Mouse (Mus musculus) hindbrain, postnatal 0 days (tissue): ENCODE data around the gene Celf2. TPM values are rescaled to one million over a fixed set of nuclear protein-coding genes. Genes with fewer than 3 reads are reported as not detected.

ENCODE experiments used
- ATAC-seq: fragments of 200-750 bp; cut with Nextera tagmentation; 2 replicates; pipeline ENCODE4 v1.8.0; 2017; ENCODE audit warnings: mild to moderate bottlenecking, moderate TSS enrichment, moderate library complexity
- DNase-seq: peaks from one replicate; pipeline ENCODE4 v3.0.0-alpha.2; 2015; ENCODE audit warnings: low spot score
- H3K27ac ChIP-seq: fragments of 300-500 bp; sonication (generic); 2 replicates; pipeline ENCODE4 v1.5.1; 2014; ENCODE audit warnings: mild to moderate bottlenecking
- H3K27me3 ChIP-seq: fragments of 300-500 bp; sonication (generic); 2 replicates; pipeline ENCODE4 v1.6.1; 2014; ENCODE audit warnings: low read length, mixed read lengths; ENCODE audit not compliant: insufficient read depth
- H3K36me3 ChIP-seq: fragments of 300-500 bp; sonication (generic); 2 replicates; pipeline ENCODE4 v1.6.1; 2014; ENCODE audit warnings: low read length, mixed read lengths; ENCODE audit not compliant: insufficient read depth
- H3K4me1 ChIP-seq: fragments of 300-500 bp; sonication (generic); 2 replicates; pipeline ENCODE4 v1.6.1; 2014; ENCODE audit warnings: antibody characterized with exemption, low read length, mixed read lengths; ENCODE audit not compliant: insufficient read depth
- H3K4me2 ChIP-seq: fragments of 300-500 bp; sonication (generic); 2 replicates; pipeline ENCODE4 v1.6.1; 2014; ENCODE audit warnings: low read depth, mild to moderate bottlenecking, low read length, moderate library complexity, mixed read lengths
- H3K4me3 ChIP-seq: fragments of 300-500 bp; sonication (generic); 2 replicates; pipeline ENCODE4 v1.5.1; 2014; ENCODE audit warnings: low read length
- H3K9ac ChIP-seq: fragments of 300-500 bp; sonication (generic); replicated peaks from 2 replicates; pipeline ENCODE4 v1.6.1; 2014; ENCODE audit warnings: mild to moderate bottlenecking, low read length, moderate library complexity, mixed read lengths
- H3K9me3 ChIP-seq: fragments of 300-500 bp; sonication (generic); 2 replicates; pipeline ENCODE4 v1.6.1; 2016; ENCODE audit warnings: low read length, mixed read lengths
- CTCF ChIP-seq: IDR thresholded peaks from 2 replicates; pipeline ENCODE4 v1.5.1; 2016; ENCODE audit warnings: antibody characterized with exemption, control low read depth, low read depth
- WGBS: fragments of 180-500 bp; shearing (Covaris S2); extraction: QIAGEN DNeasy Blood & Tissue Kit; methylation state at CpG from one replicate; pipeline ENCODE4 v1.1.7; 2014; 5-methylcytosine and 5-hydroxymethylcytosine counted together
- polyA plus RNA-seq: library from polyadenylated mRNA; unstranded; fragments of >200 nt; fragmentation: Nextera tagmentation; extraction: Ambion mirVana; gene quantifications from 2 replicates; pipeline ENCODE4 v1.2.1, GENCODE M21; 2015
- total RNA-seq: library from RNA; depleted of rRNA; stranded (reverse); fragments of >200 nt; gene quantifications from 2 replicates; pipeline ENCODE4 v1.2.3, GENCODE M21; 2014

Celf2 gene
- total and polyA plus RNA-seq, 2 experiments from 2014 or later = 110 to 160 TPM

DNA sequence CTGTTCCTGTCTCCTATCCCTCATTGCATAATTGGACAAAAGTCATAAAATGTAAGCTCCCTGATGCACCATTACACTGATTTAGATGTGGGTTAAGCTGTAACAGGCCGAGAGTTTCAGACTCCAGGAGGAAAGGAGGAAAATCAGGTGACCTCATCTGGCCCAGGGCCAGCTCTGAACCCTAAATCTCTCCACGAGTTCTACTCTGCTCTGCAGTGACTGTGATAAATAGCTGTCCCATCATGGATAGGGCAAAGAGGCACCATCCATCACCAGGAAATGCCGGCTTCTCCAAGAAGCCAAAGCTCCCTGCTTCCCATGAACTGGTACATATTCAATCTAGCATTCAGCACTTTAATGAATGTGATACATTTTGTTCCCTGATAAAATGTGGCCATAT lies 439.9 kb downstream of the Celf2 start:
- TF ChIP-seq CTCF = no peak
- 57% methylated on average over 3 of the region's 3 CpGs for WGBS

GRCm38 (mm10) chr2:7068281-7068680 lies 441.1 kb downstream of the Celf2 start:
- ATAC-seq = no peak
- Histone ChIP-seq H3K9ac (no peak overlapping the region), H3K4me2 (no peak overlapping the region), H3K4me1 (0 out of 2 replicates have a peak, but pooled peaks cover 5% of the 10 kb centered on the region), H3K36me3 (no peaks in the 10 kb centered on the region), H3K9me3 (no peaks in the 10 kb centered on the region), H3K27me3 (no peaks in the 10 kb centered on the region), H3K4me3 (no peak overlapping the region), H3K27ac (no peak overlapping the region)
- TF ChIP-seq CTCF = no peak
- WGBS = 75% methylated on average over 6 of the region's 6 CpGs
- no peak for DNase-seq

More for the DNA sequence above, 439.9 kb downstream of the Celf2 start:
- DNase-seq (no peak), ATAC-seq (no peak)
- H3K4me3 ChIP-seq = no peak overlapping the region
- no peak overlapping the region for H3K4me2 ChIP-seq
- no peaks in the 10 kb centered on the region for H3K36me3 ChIP-seq
- no peak overlapping the region for H3K9ac ChIP-seq
- H3K4me1 ChIP-seq = no peaks in the 10 kb centered on the region
- H3K27me3 ChIP-seq = no peaks in the 10 kb centered on the region
- no peaks in the 10 kb centered on the region for H3K9me3 ChIP-seq
- no peak overlapping the region for H3K27ac ChIP-seq

GRCm38 (mm10) chr2:7063574-7064192 lies 445.7 kb downstream of the Celf2 start:
- Histone ChIP-seq H3K9ac (no peak overlapping the region), H3K4me3 (no peak overlapping the region), H3K27me3 (no peaks in the 10 kb centered on the region), H3K4me2 (peak overlapping the region; percentile 29), H3K36me3 (no peaks in the 10 kb centered on the region), H3K27ac (peak overlapping the region; percentile 62), H3K9me3 (no peaks in the 10 kb centered on the region), H3K4me1 (0 out of 2 replicates have a peak, but pooled peaks cover 9% of the 10 kb centered on the region)
- TF ChIP-seq CTCF = no peak
- DNase-seq = peak; percentile 33
- ATAC-seq = no peak
- 15% methylated on average over 12 of the region's 12 CpGs for WGBS

DNA sequence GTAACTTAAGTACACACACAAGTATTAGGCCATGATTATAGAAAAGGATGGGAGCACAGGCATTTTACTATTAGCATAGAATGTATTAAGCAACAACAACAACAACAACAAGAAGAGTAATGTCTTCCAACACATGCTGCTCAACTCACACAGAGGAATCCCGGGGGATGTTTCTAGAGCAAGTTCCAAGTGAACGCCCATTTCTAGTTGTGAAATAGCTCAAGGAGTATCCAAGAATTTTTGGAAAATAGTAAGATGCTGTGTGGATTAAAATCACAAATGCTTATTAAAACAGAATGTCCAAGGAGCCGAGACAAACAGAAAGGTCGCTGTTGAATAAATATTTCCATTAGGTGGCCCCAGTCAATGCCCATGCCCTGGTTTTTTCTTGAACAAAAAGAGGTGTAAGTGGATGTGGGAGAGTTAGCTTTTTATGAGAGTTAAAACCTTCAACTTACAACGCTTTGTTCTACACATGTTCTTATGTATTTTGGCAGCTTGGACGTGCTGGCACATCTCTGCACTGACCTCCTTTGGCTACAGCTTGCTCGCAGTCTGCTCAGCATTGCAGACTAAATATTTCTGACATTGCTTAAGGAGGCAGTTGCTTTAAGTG lies 448.8 kb downstream of the Celf2 start:
- 0 out of 2 replicates have a peak, but pooled peaks cover 9% of the 10 kb centered on the region for H3K4me1 ChIP-seq
- TF ChIP-seq CTCF = no peak
- no peak overlapping the region for H3K27ac ChIP-seq
- no peaks in the 10 kb centered on the region for H3K27me3 ChIP-seq
- H3K36me3 ChIP-seq = no peaks in the 10 kb centered on the region
- no peak overlapping the region for H3K9ac ChIP-seq
- WGBS = 59% methylated on average over 7 of the region's 7 CpGs
- H3K4me3 ChIP-seq = no peak overlapping the region
- no peak overlapping the region for H3K4me2 ChIP-seq
- DNase-seq (no peak), ATAC-seq (0 out of 2 replicates have a peak, but pooled peaks have one; percentile 40)
- H3K9me3 ChIP-seq = no peaks in the 10 kb centered on the region

DNA sequence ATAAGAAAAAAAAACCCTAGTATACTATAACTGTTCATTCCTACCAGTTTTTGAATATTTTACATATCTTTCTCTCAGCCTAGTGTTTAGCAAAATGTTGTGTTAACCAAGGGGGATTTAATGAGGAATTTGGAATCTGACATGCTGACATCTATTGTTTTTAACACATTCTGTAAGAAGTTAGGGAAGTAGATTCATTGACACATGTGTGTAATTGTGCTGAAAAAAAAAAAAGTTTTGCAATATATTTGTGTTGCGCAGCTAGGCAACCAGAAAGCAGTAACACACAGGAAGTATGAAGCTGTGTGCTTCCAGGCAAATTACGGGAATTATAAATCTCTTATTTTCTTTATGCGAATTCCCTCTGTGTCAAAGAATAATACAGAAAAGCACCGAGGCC lies 453.0 kb downstream of the Celf2 start:
- no peak overlapping the region for H3K27ac ChIP-seq
- WGBS = 47% methylated on average over 4 of the region's 4 CpGs
- TF ChIP-seq CTCF = no peak
- no peaks in the 10 kb centered on the region for H3K9me3 ChIP-seq
- no peak overlapping the region for H3K9ac ChIP-seq
- H3K36me3 ChIP-seq = no peaks in the 10 kb centered on the region
- no peak for DNase-seq
- 0 out of 2 replicates have a peak, but pooled peaks cover 4% of the 10 kb centered on the region for H3K4me1 ChIP-seq
- H3K4me2 ChIP-seq = no peak overlapping the region
- H3K4me3 ChIP-seq = no peak overlapping the region
- no peak for ATAC-seq
- no peaks in the 10 kb centered on the region for H3K27me3 ChIP-seq

DNA sequence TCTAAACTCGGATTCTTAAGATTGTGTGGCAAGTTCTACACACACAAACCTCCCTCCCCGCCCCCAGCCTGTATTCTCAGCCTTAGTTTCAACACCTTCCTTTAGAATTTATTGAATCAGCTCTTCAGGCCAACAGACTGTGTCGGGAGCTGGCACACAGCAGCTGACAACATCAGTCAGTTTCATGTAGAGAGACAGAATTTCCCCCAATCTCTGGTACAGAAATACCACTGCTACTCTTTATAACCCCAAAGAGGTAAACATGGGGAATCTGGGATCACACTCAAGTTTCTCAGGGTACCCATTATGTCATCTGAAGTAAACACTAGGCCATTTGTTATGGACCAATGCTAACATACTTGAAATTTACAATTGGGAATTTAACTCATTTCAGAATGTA lies 453.4 kb downstream of the Celf2 start:
- Histone ChIP-seq H3K9ac (no peak overlapping the region), H3K27ac (no peak overlapping the region), H3K9me3 (no peaks in the 10 kb centered on the region), H3K27me3 (no peaks in the 10 kb centered on the region), H3K4me1 (0 out of 2 replicates have a peak, but pooled peaks cover 3% of the 10 kb centered on the region), H3K4me3 (no peak overlapping the region), H3K4me2 (no peak overlapping the region), H3K36me3 (no peaks in the 10 kb centered on the region)
- TF ChIP-seq CTCF = no peak
- no peak for ATAC-seq
- 38% methylated on average over 3 of the region's 3 CpGs for WGBS
- DNase-seq = no peak

DNA sequence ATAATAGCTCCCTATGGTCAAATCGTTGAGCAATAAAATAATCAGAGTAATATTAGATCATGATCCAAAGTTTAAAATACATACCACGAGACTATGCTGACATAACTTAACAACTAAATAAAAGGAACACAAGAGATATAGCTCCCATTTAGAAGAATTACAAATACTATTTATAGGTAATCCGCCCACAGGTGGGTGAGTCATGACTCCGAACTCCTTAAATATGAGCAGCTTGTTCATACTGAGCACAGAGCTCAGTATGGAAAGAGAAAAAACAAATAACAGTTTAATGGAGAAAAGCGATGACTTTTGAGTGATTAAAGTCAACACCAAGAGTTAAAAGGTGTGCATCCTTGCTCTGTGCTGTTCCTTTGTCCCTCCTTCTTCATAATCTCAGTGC lies 458.3 kb downstream of the Celf2 start:
- Histone ChIP-seq H3K36me3 (no peaks in the 10 kb centered on the region), H3K9ac (no peak overlapping the region), H3K4me3 (no peak overlapping the region), H3K4me2 (no peak overlapping the region), H3K4me1 (0 out of 2 replicates have a peak, but pooled peaks cover 4% of the 10 kb centered on the region), H3K27ac (no peak overlapping the region), H3K27me3 (no peaks in the 10 kb centered on the region), H3K9me3 (peaks cover 3% of the 10 kb centered on the region; the same call in 1 of the 2 replicates)
- DNase-seq (no peak), ATAC-seq (no peak)
- WGBS = 96% methylated on average over 5 of the region's 5 CpGs
- no peak for TF ChIP-seq CTCF
